Mouse (Mus musculus) stomach, embryonic 15.5 days (tissue): ENCODE results near the gene Wnt7a. TPM values are rescaled to one million over a fixed set of nuclear protein-coding genes. Genes with fewer than 3 reads are reported as not detected.

Experiments used
- ATAC-seq: fragments of 200-750 bp; cut with Nextera tagmentation; 2 replicates; pipeline ENCODE4 v1.8.0; 2017; ENCODE audit warnings: low read depth, moderate number of reproducible peaks, moderate TSS enrichment; ENCODE audit not compliant: insufficient read depth, low FRiP score
- H3K27ac ChIP-seq: fragments of 300-500 bp; sonication (generic); 2 replicates; pipeline ENCODE4 v1.5.1; 2015; ENCODE audit warnings: mild to moderate bottlenecking, inconsistent platforms
- H3K27me3 ChIP-seq: fragments of 300-500 bp; sonication (generic); replicated peaks from 2 replicates; pipeline ENCODE4 v1.6.1; 2015; ENCODE audit warnings: inconsistent platforms
- H3K36me3 ChIP-seq: fragments of 300-500 bp; sonication (generic); 2 replicates; pipeline ENCODE4 v1.6.1; 2015; ENCODE audit warnings: inconsistent platforms
- H3K4me1 ChIP-seq: fragments of 300-500 bp; sonication (generic); 2 replicates; pipeline ENCODE4 v1.6.1; 2015; ENCODE audit warnings: inconsistent platforms
- H3K4me2 ChIP-seq: fragments of 300-500 bp; sonication (generic); 2 replicates; pipeline ENCODE4 v1.6.1; 2015; ENCODE audit warnings: mild to moderate bottlenecking, inconsistent platforms
- H3K4me3 ChIP-seq: fragments of 300-500 bp; sonication (generic); replicated peaks from 2 replicates; pipeline ENCODE4 v1.5.1; 2015; ENCODE audit warnings: inconsistent platforms
- H3K9ac ChIP-seq: fragments of 300-500 bp; sonication (generic); 2 replicates; pipeline ENCODE4 v1.6.1; 2015; ENCODE audit warnings: inconsistent platforms
- H3K9me3 ChIP-seq: fragments of 300-500 bp; sonication (generic); 2 replicates; pipeline ENCODE4 v1.6.1; 2016; ENCODE audit warnings: inconsistent platforms
- WGBS: fragments of 180-500 bp; shearing (Covaris S2); methylation state at CpG from one replicate; pipeline ENCODE4 v1.1.7; 2015; 5-methylcytosine and 5-hydroxymethylcytosine counted together
- polyA plus RNA-seq: library from polyadenylated mRNA; unstranded; fragments of >200 nt; fragmentation: Nextera tagmentation; extraction: Ambion mirVana; gene quantifications from 2 replicates; pipeline ENCODE4 v1.2.1, GENCODE M21; 2015

Wnt7a gene
- polyA plus RNA-seq, 1 experiment from 2014 or later, result 0.04 TPM

DNA sequence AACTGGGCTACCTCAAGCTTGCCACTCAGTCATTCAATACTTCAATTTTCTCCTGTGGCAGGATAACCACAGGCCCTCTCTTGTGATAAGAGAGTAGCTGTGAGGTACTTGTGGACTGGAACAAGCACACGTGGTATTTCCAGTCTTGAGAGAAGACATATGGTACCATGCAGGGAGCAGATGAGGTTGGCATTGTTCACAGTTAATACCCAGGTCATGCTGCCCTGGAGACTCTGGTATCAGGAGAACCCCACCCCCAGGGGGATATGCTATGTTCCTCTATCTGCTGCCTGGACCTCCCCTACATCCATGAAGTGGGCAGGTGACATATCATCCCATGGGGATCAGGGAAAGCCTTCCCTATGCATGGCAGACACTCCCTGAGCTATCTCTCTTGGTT, 27.9 kb downstream of the Wnt7a start:
- no peak overlapping the region for H3K4me2 ChIP-seq
- H3K9ac ChIP-seq, result no peak overlapping the region
- ATAC-seq, result no peak
- no peak overlapping the region for H3K27ac ChIP-seq
- 80% methylated on average over 1 of the region's 1 CpGs for WGBS
- H3K27me3 ChIP-seq, result no peaks in the 10 kb centered on the region
- H3K9me3 ChIP-seq, result no peaks in the 10 kb centered on the region
- no peaks in the 10 kb centered on the region for H3K4me1 ChIP-seq
- H3K4me3 ChIP-seq, result no peak overlapping the region
- H3K36me3 ChIP-seq, result no peaks in the 10 kb centered on the region

GRCm38 (mm10) chr6:91379871-91380270, 31.3 kb downstream of the Wnt7a start:
- ATAC-seq, result no peak
- Histone ChIP-seq H3K9me3 (no peaks in the 10 kb centered on the region), H3K4me2 (no peak overlapping the region), H3K27ac (no peak overlapping the region), H3K36me3 (no peaks in the 10 kb centered on the region), H3K4me3 (no peak overlapping the region), H3K9ac (no peak overlapping the region), H3K4me1 (no peaks in the 10 kb centered on the region), H3K27me3 (no peaks in the 10 kb centered on the region)
- WGBS, result 67% methylated on average over 4 of the region's 4 CpGs

DNA sequence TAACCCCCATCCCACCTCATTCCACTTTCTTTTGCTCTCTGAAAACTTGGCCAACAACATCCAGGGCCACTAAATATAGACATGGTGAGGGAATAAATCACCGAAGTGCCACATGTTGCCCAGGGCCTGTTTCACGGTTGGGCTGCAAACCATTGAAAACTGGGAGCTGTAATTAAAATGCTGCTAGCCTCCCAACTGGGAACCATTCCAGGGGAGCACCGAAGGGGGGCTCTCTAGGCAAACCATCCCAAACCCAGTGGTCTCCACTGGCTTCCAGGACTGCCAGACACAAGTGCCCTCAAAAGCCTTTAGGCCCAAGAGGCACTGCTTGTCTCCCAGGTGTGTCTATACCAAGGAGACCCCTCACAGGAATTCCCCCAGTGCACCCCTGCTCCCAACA, 31.9 kb downstream of the Wnt7a start:
- Histone ChIP-seq H3K4me3 (no peak overlapping the region), H3K27ac (no peak overlapping the region), H3K4me2 (no peak overlapping the region), H3K4me1 (no peaks in the 10 kb centered on the region), H3K36me3 (no peaks in the 10 kb centered on the region), H3K9ac (no peak overlapping the region), H3K27me3 (no peaks in the 10 kb centered on the region), H3K9me3 (no peaks in the 10 kb centered on the region)
- no peak for ATAC-seq
- WGBS, result 62% methylated on average over 3 of the region's 3 CpGs

- Histone ChIP-seq H3K9ac (no peak overlapping the region), H3K36me3 (no peaks in the 10 kb centered on the region), H3K4me2 (no peak overlapping the region), H3K4me3 (no peak overlapping the region), H3K27me3 (no peaks in the 10 kb centered on the region), H3K4me1 (no peaks in the 10 kb centered on the region), H3K9me3 (no peaks in the 10 kb centered on the region), H3K27ac (no peak overlapping the region)
- ATAC-seq, result no peak
Measured at GRCm38 (mm10) chr6:91372977-91373376, 38.2 kb downstream of the Wnt7a start.

- Histone ChIP-seq H3K9ac (no peak overlapping the region), H3K4me3 (no peak overlapping the region), H3K4me1 (no peaks in the 10 kb centered on the region), H3K27ac (no peak overlapping the region), H3K36me3 (no peaks in the 10 kb centered on the region), H3K9me3 (no peaks in the 10 kb centered on the region), H3K4me2 (no peak overlapping the region), H3K27me3 (no peaks in the 10 kb centered on the region)
- no peak for ATAC-seq
- WGBS, result 18% methylated on average over 3 of the region's 3 CpGs
Measured at GRCm38 (mm10) chr6:91372586-91372971, 38.6 kb downstream of the Wnt7a start.

GRCm38 (mm10) chr6:91371912-91372585, 39.1 kb downstream of the Wnt7a start:
- Histone ChIP-seq H3K4me3 (no peak overlapping the region), H3K4me1 (no peaks in the 10 kb centered on the region), H3K9ac (no peak overlapping the region), H3K4me2 (no peak overlapping the region), H3K9me3 (no peaks in the 10 kb centered on the region), H3K27ac (no peak overlapping the region), H3K36me3 (no peaks in the 10 kb centered on the region), H3K27me3 (no peaks in the 10 kb centered on the region)
- no peak for ATAC-seq

DNA sequence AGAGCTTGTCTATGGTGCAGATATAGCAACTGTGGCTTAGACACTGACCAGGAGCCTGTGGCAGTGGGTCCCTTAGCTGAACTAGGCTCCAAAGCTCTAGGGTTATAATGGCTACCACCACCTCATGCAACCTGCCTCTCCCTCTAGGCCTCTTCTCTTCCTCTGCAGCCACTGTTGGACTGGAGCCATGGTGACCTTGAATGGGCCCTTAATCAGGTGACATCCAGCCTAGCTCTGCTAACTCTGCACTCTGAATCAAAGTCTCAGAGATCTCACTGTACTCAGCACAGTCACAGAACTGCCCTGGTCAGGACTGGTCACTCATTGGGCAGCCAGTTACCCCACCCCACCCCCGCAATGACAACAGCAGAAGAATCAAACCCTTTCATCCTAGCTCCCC, 44.4 kb downstream of the Wnt7a start:
- no peak for ATAC-seq
- Histone ChIP-seq H3K9me3 (no peaks in the 10 kb centered on the region), H3K27ac (no peak overlapping the region), H3K4me2 (no peak overlapping the region), H3K27me3 (no peaks in the 10 kb centered on the region), H3K4me3 (no peak overlapping the region), H3K9ac (no peak overlapping the region), H3K36me3 (no peaks in the 10 kb centered on the region), H3K4me1 (no peaks in the 10 kb centered on the region)
- WGBS, result 84% methylated on average over 1 of the region's 1 CpGs

DNA sequence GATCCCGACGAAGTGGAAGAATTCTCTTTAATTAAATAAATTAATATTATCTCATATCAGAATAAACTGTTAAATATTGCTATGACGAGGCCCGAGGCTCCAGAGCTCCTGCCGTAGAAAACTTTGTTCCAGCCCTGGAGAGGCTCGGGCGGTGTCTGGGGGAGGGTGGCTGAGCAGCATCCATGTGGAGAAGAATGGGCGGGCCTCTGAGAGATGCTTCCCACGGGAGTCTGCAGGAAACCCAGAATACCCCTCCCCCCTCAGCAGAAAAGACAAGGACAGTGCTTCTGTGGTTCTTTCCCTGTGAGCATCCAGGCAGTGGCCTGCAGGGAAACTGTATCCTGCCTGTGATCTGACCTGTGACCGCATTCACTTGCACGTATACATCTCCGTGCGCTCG, 45.7 kb downstream of the Wnt7a start:
- Histone ChIP-seq H3K4me1 (no peaks in the 10 kb centered on the region), H3K4me2 (no peak overlapping the region), H3K9me3 (no peaks in the 10 kb centered on the region), H3K27me3 (no peaks in the 10 kb centered on the region), H3K4me3 (no peak overlapping the region), H3K36me3 (no peaks in the 10 kb centered on the region), H3K27ac (no peak overlapping the region), H3K9ac (no peak overlapping the region)
- WGBS, result 60% methylated on average over 14 of the region's 14 CpGs
- no peak for ATAC-seq

GRCm38 (mm10) chr6:91362756-91363155, 48.4 kb downstream of the Wnt7a start:
- no peaks in the 10 kb centered on the region for H3K36me3 ChIP-seq
- H3K4me2 ChIP-seq, result no peak overlapping the region
- no peak for ATAC-seq
- no peak overlapping the region for H3K27ac ChIP-seq
- WGBS, result 75% methylated on average over 2 of the region's 2 CpGs
- no peaks in the 10 kb centered on the region for H3K9me3 ChIP-seq
- no peaks in the 10 kb centered on the region for H3K4me1 ChIP-seq
- no peaks in the 10 kb centered on the region for H3K27me3 ChIP-seq
- no peak overlapping the region for H3K4me3 ChIP-seq
- H3K9ac ChIP-seq, result no peak overlapping the region

DNA sequence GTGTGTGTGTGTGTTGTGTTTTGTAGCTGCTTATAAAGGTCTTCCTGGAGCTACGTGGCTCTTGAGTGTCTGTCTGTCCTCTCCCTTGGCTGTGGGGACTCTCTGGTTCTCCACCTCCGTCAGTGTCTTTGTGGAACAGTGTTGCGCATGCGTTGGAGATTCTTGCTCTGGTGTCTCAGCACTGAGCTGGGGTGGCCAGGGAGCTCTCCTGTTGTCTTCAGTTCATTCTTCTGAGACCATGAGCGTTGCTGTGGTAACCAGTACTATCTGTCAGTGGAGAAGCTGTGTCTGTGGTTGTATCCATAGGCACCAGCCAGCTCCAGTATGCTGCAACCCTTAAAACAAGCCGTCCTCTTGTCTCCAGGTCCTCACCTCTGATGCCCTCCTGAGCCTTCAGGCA, 50.2 kb downstream of the Wnt7a start:
- Histone ChIP-seq H3K27me3 (no peaks in the 10 kb centered on the region), H3K4me1 (no peaks in the 10 kb centered on the region), H3K4me2 (no peak overlapping the region), H3K36me3 (no peaks in the 10 kb centered on the region), H3K27ac (no peak overlapping the region), H3K9ac (no peak overlapping the region), H3K4me3 (no peak overlapping the region), H3K9me3 (no peaks in the 10 kb centered on the region)
- 82% methylated on average over 6 of the region's 6 CpGs for WGBS
- ATAC-seq, result no peak

DNA sequence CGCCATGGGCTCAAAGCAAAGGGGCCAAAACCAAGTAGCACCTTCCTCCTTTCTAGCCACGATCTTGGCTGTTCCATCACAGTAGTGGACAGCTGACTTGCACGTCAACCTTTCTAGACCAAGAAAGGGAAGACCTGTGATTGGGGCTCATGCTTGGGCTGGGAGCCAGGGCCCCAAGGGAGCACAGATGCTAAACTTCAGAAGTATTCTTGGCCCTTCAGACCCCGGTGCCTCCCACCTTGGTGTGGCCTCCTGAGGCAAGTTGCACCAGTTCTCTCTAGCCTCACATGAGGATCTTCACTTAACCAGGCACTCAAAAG, 50.8 kb downstream of the Wnt7a start:
- Histone ChIP-seq H3K27ac (no peak overlapping the region), H3K36me3 (no peaks in the 10 kb centered on the region), H3K9me3 (no peaks in the 10 kb centered on the region), H3K4me3 (no peak overlapping the region), H3K27me3 (no peaks in the 10 kb centered on the region), H3K9ac (no peak overlapping the region), H3K4me2 (no peak overlapping the region), H3K4me1 (no peaks in the 10 kb centered on the region)
- 84% methylated on average over 4 of the region's 4 CpGs for WGBS
- no peak for ATAC-seq

GRCm38 (mm10) chr6:91359672-91360370, 51.3 kb downstream of the Wnt7a start:
- Histone ChIP-seq H3K27me3 (no peaks in the 10 kb centered on the region), H3K36me3 (no peaks in the 10 kb centered on the region), H3K4me2 (no peak overlapping the region), H3K9ac (no peak overlapping the region), H3K4me3 (no peak overlapping the region), H3K27ac (no peak overlapping the region), H3K4me1 (no peaks in the 10 kb centered on the region), H3K9me3 (no peaks in the 10 kb centered on the region)
- no peak for ATAC-seq
- 82% methylated on average over 7 of the region's 7 CpGs for WGBS
